ENCODE assay signal across 22 mouse cellular contexts in genomic region chr9:50889964-50890363, GRCm38 (mm10). TPM values are rescaled to one million over a fixed set of nuclear protein-coding genes. Genes with fewer than 3 reads are reported as not detected.
DNase-seq lines count a peak whose midpoint lies in the region; ATAC-seq lines count a peak whose summit lies in the region.
"Had no signal": no experiment of that assay in that cellular context is flagged by ENCODE, and none has a peak within 500 bp of the region (broad histone marks: within the 10 kb centered on the region; RNA-seq: fewer than 3 reads in every experiment).

No protein-coding gene starts in this region.

- ATAC-seq in midbrain, embryonic 11.5 days (ENCODE audit: low FRiP score): no peak
- ATAC-seq: activated CD4-positive, CD25-positive, alpha-beta regulatory T cell, adult 4 months; CD4-positive, CD25-positive, alpha-beta regulatory T cell, adult 4 months; forebrain, embryonic 13.5 days; forebrain, embryonic 15.5 days; forebrain, postnatal 0 days; Patski had no signal

- no peak overlapping the region for H3K27ac ChIP-seq in midbrain, embryonic 11.5 days (ENCODE audit: low read depth, low read length)
- no peak overlapping the region for H3K27ac ChIP-seq in midbrain, embryonic 10.5 days (replicated peaks)
- H3K27ac ChIP-seq: embryonic facial prominence, embryonic 10.5 days; embryonic facial prominence, embryonic 12.5 days; forebrain, embryonic 13.5 days; forebrain, embryonic 15.5 days had no signal

- no peaks in the 10 kb centered on the region for H3K9me3 ChIP-seq in midbrain, embryonic 11.5 days (ENCODE audit: control insufficient read depth, low read length)
- H3K9me3 ChIP-seq in midbrain, embryonic 10.5 days (replicated peaks): no peaks in the 10 kb centered on the region
- H3K9me3 ChIP-seq: embryonic facial prominence, embryonic 10.5 days; embryonic facial prominence, embryonic 12.5 days; forebrain, embryonic 13.5 days; forebrain, embryonic 15.5 days; G1E had no signal

- WGBS in midbrain, embryonic 11.5 days: 87% methylated on average over 4 of the region's 4 CpGs
- WGBS in midbrain, embryonic 10.5 days: 84% methylated on average over 4 of the region's 4 CpGs

- peaks cover 4% of the 10 kb centered on the region; the same call in 1 of the 2 replicates for H3K4me1 ChIP-seq in midbrain, embryonic 11.5 days (ENCODE audit: control insufficient read depth, insufficient read depth, low read length)
- peaks cover 38% of the 10 kb centered on the region for H3K4me1 ChIP-seq in midbrain, embryonic 10.5 days

- H3K9ac ChIP-seq in midbrain, embryonic 11.5 days (ENCODE audit: low read length): no peak overlapping the region
- H3K9ac ChIP-seq: embryonic facial prominence, embryonic 12.5 days; forebrain, embryonic 13.5 days; forebrain, embryonic 15.5 days; forebrain, postnatal 0 days had no signal

- H3K4me2 ChIP-seq in midbrain, embryonic 11.5 days: no peak overlapping the region
- H3K4me2 ChIP-seq: embryonic facial prominence, embryonic 12.5 days; forebrain, embryonic 13.5 days; forebrain, embryonic 15.5 days had no signal

- no peaks in the 10 kb centered on the region for H3K27me3 ChIP-seq in midbrain, embryonic 11.5 days (ENCODE audit: control insufficient read depth, insufficient read depth, low read length)
- H3K27me3 ChIP-seq in midbrain, embryonic 10.5 days (ENCODE audit: low read depth, poor library complexity, severe bottlenecking): no peaks in the 10 kb centered on the region
- H3K27me3 ChIP-seq: CH12.LX; embryonic facial prominence, embryonic 12.5 days; forebrain, embryonic 13.5 days; forebrain, embryonic 15.5 days; Patski had no signal

- peaks cover 2% of the 10 kb centered on the region; the same call in 1 of the 2 replicates for H3K36me3 ChIP-seq in midbrain, embryonic 11.5 days (ENCODE audit: control insufficient read depth, insufficient read depth, low read length)
- H3K36me3 ChIP-seq in midbrain, embryonic 10.5 days: peaks cover 40% of the 10 kb centered on the region

- no peak overlapping the region for H3K4me3 ChIP-seq in midbrain, embryonic 11.5 days (ENCODE audit: low read depth, low read length)
- H3K4me3 ChIP-seq in midbrain, embryonic 10.5 days: no peak overlapping the region
- H3K4me3 ChIP-seq: embryonic facial prominence, embryonic 10.5 days; embryonic facial prominence, embryonic 12.5 days; forebrain, embryonic 13.5 days; forebrain, embryonic 15.5 days had no signal

- DNase-seq in gastrocnemius, adult 18-20 months (ENCODE audit: low spot score): peak; percentile 52
- DNase-seq in gastrocnemius, postnatal 25 days: no peak
- peak; percentile 19 for DNase-seq in midbrain, embryonic 11.5 days (ENCODE audit: low spot score, missing footprints)
- DNase-seq in midbrain, embryonic 10.5 days (ENCODE audit: low spot score): no peak
- no peak for DNase-seq in heart, adult 18-20 months
- DNase-seq: adrenal gland, adult 8-10 months; adrenal gland, postnatal 14 days; adrenal gland, postnatal 36 days; B cell, adult 2 months; cerebellum, adult 11-12 months; cerebellum, adult 9-10 months; cerebellum, postnatal 10 days; forebrain, postnatal 0 days had no signal

RNA-seq across cellular contexts. Expression of gene Ppp2r1b, which starts 44.9 kb away (rescaled TPM):
- total RNA-seq in gastrocnemius, adult 18-20 months (2021): 1 to 10 TPM; 4.3 to 5.4 TPM
- total RNA-seq in gastrocnemius, postnatal 25 days (2021): 1 to 10 TPM; 5.0 to 7.9 TPM
- 114 and 126 TPM in 2 replicates for polyA plus RNA-seq in midbrain, embryonic 11.5 days (2014; fragmentation: Nextera tagmentation; extraction: Ambion mirVana)
- 143 and 160 TPM in 2 replicates for polyA plus RNA-seq in midbrain, embryonic 10.5 days (2016; fragmentation: Nextera tagmentation; extraction: Ambion mirVana)
- total RNA-seq in heart, adult 18-20 months (2021): 10 to 100 TPM; 10.6 to 11.3 TPM

Comparison
In these comparisons a context has a peak if more than half of its experiments do, and no peak if none do; other contexts are left out.
1. DNase-seq: peak in gastrocnemius, adult 18-20 months (single experiment) and midbrain, embryonic 11.5 days (single experiment); none in gastrocnemius, postnatal 25 days (single experiment), midbrain, embryonic 10.5 days (single experiment) and heart, adult 18-20 months (0 of 2).